Comparison of ENCODE assay signal across 1 mouse cellular context in genomic region chr15:83090874-83091273, GRCm38 (mm10).
TF ChIP-seq lines count a peak whose summit lies in the region.

No protein-coding gene starts in this region.

TF ChIP-seq in MEL, 35 proteins besides CTCF, POLR2A, EP300 and RAD21:
- no peak for TF ChIP-seq TCF12 (IDR thresholded peaks at IDR 0.05; ENCODE audit: low read depth, low read length)
- no peak for TF ChIP-seq RCOR1 (IDR thresholded peaks at IDR 0.05; ENCODE audit: low read depth, low read length)
- no peak for TF ChIP-seq GATA1 (IDR thresholded peaks at IDR 0.05; ENCODE audit: low read depth, low read length)
- TF ChIP-seq HCFC1 (IDR thresholded peaks at IDR 0.05; ENCODE audit: low read depth, low read length), result no peak
- TF ChIP-seq MYB (IDR thresholded peaks at IDR 0.05; ENCODE audit: low read depth, low read length), result no peak
- TF ChIP-seq TAL1 (IDR thresholded peaks at IDR 0.05; ENCODE audit: low read length), result no peak
- no peak for TF ChIP-seq USF2 (IDR thresholded peaks at IDR 0.05; ENCODE audit: borderline replicate concordance in 1 of 2, insufficient read depth in 1 of 2, low read depth in 1 of 2, low read length in 2 of 2)
- TF ChIP-seq POLR2AphosphoS5 (IDR thresholded peaks at IDR 0.05; ENCODE audit: borderline replicate concordance, low read depth, low read length), result no peak
- TF ChIP-seq MAZ (IDR thresholded peaks at IDR 0.05; ENCODE audit: low read depth, low read length), result no peak
- TF ChIP-seq ZC3H11A (IDR thresholded peaks at IDR 0.05; ENCODE audit: low read depth, low read length), result no peak
- no peak for TF ChIP-seq USF1 (IDR thresholded peaks at IDR 0.05; ENCODE audit: low read depth, low read length)
- TF ChIP-seq E2F4 (IDR thresholded peaks at IDR 0.05; ENCODE audit: borderline replicate concordance, low read depth, low read length), result no peak
- no peak for TF ChIP-seq JUND (IDR thresholded peaks at IDR 0.05; ENCODE audit: low read depth, low read length)
- TF ChIP-seq TBP (IDR thresholded peaks at IDR 0.05; ENCODE audit: low read depth, low read length), result no peak
- TF ChIP-seq NRF1 (IDR thresholded peaks at IDR 0.05; ENCODE audit: insufficient read depth, low read depth, low read length, poor library complexity, severe bottlenecking), result no peak
- TF ChIP-seq KAT2A (conservative IDR thresholded peaks at IDR 0.05; ENCODE audit: low read depth, low read length), result no peak
- no peak for TF ChIP-seq ZNF384 (IDR thresholded peaks at IDR 0.05; ENCODE audit: low read depth, low read length)
- TF ChIP-seq ZKSCAN1 (IDR thresholded peaks at IDR 0.05; ENCODE audit: low read depth, low read length), result no peak
- no peak for TF ChIP-seq CHD2 (IDR thresholded peaks at IDR 0.05; ENCODE audit: low read length)
